Mouse (Mus musculus): Measurements from ENCODE around the gene Pbp2. TPM values are rescaled to one million over a fixed set of nuclear protein-coding genes. Genes with fewer than 3 reads are reported as not detected.

Gene Pbp2
- polyA plus RNA-seq, 1 experiment from 2014 or later = not detected

- H3K9ac ChIP-seq (ENCODE audit: low read length) = no peak overlapping the region
- ATAC-seq (replicated peaks; ENCODE audit: low FRiP score) (no peak), DNase-seq (ENCODE audit: low spot score) (no peak)
- no peak overlapping the region for H3K27ac ChIP-seq (ENCODE audit: low read depth, low read length)
- H3K4me2 ChIP-seq (ENCODE audit: low read depth, low read length, severe bottlenecking) = no peak overlapping the region
- H3K4me1 ChIP-seq (replicated peaks; ENCODE audit: control insufficient read depth, insufficient read depth, low read length) = no peaks in the 10 kb centered on the region
- no peaks in the 10 kb centered on the region for H3K9me3 ChIP-seq (ENCODE audit: control insufficient read depth, low read length)
- H3K27me3 ChIP-seq (ENCODE audit: control insufficient read depth, insufficient read depth, low read length) = no peaks in the 10 kb centered on the region
- H3K4me3 ChIP-seq (ENCODE audit: low read depth, low read length) = no peak overlapping the region
- WGBS = 83% methylated on average over 17 of the region's 17 CpGs
- no peaks in the 10 kb centered on the region for H3K36me3 ChIP-seq (ENCODE audit: control insufficient read depth, insufficient read depth, low read length)
These were observed 13.9 kb downstream of the Pbp2 start for GRCm38 (mm10) chr6:135296267-135296666.

GRCm38 (mm10) chr6:135295082-135295861 lies 14.9 kb downstream of the Pbp2 start:
- Histone ChIP-seq H3K36me3 (ENCODE audit: control insufficient read depth, insufficient read depth, low read length) (no peaks in the 10 kb centered on the region), H3K9ac (ENCODE audit: low read length) (no peak overlapping the region), H3K4me2 (ENCODE audit: low read depth, low read length, severe bottlenecking) (no peak overlapping the region), H3K27ac (ENCODE audit: low read depth, low read length) (no peak overlapping the region), H3K4me1 (replicated peaks; ENCODE audit: control insufficient read depth, insufficient read depth, low read length) (no peaks in the 10 kb centered on the region), H3K9me3 (ENCODE audit: control insufficient read depth, low read length) (no peaks in the 10 kb centered on the region), H3K4me3 (ENCODE audit: low read depth, low read length) (no peak overlapping the region), H3K27me3 (ENCODE audit: control insufficient read depth, insufficient read depth, low read length) (no peaks in the 10 kb centered on the region)
- ATAC-seq (replicated peaks; ENCODE audit: low FRiP score) = no peak
- 70% methylated on average over 11 of the region's 11 CpGs for WGBS
- DNase-seq (ENCODE audit: low spot score) = no peak

- no peak overlapping the region for H3K9ac ChIP-seq (ENCODE audit: low read length)
- H3K36me3 ChIP-seq (ENCODE audit: control insufficient read depth, insufficient read depth, low read length) = no peaks in the 10 kb centered on the region
- no peaks in the 10 kb centered on the region for H3K4me1 ChIP-seq (replicated peaks; ENCODE audit: control insufficient read depth, insufficient read depth, low read length)
- no peaks in the 10 kb centered on the region for H3K9me3 ChIP-seq (ENCODE audit: control insufficient read depth, low read length)
- H3K4me2 ChIP-seq (ENCODE audit: low read depth, low read length, severe bottlenecking) = no peak overlapping the region
- no peaks in the 10 kb centered on the region for H3K27me3 ChIP-seq (ENCODE audit: control insufficient read depth, insufficient read depth, low read length)
- no peak overlapping the region for H3K4me3 ChIP-seq (ENCODE audit: low read depth, low read length)
- DNase-seq (ENCODE audit: low spot score) (no peak), ATAC-seq (replicated peaks; ENCODE audit: low FRiP score) (no peak)
- 85% methylated on average over 6 of the region's 6 CpGs for WGBS
- no peak overlapping the region for H3K27ac ChIP-seq (ENCODE audit: low read depth, low read length)
These were observed 16.1 kb downstream of the Pbp2 start for GRCm38 (mm10) chr6:135294150-135294549.

GRCm38 (mm10) chr6:135292391-135292790 lies 17.8 kb downstream of the Pbp2 start:
- Histone ChIP-seq H3K9me3 (ENCODE audit: control insufficient read depth, low read length) (no peaks in the 10 kb centered on the region), H3K4me3 (ENCODE audit: low read depth, low read length) (no peak overlapping the region), H3K27ac (ENCODE audit: low read depth, low read length) (no peak overlapping the region), H3K9ac (ENCODE audit: low read length) (no peak overlapping the region), H3K36me3 (ENCODE audit: control insufficient read depth, insufficient read depth, low read length) (no peaks in the 10 kb centered on the region), H3K27me3 (ENCODE audit: control insufficient read depth, insufficient read depth, low read length) (no peaks in the 10 kb centered on the region), H3K4me2 (ENCODE audit: low read depth, low read length, severe bottlenecking) (no peak overlapping the region), H3K4me1 (replicated peaks; ENCODE audit: control insufficient read depth, insufficient read depth, low read length) (no peaks in the 10 kb centered on the region)
- DNase-seq (ENCODE audit: low spot score) (no peak), ATAC-seq (replicated peaks; ENCODE audit: low FRiP score) (no peak)
- WGBS = 78% methylated on average over 4 of the region's 4 CpGs

- H3K9me3 ChIP-seq (ENCODE audit: control insufficient read depth, low read length) = no peaks in the 10 kb centered on the region
- H3K36me3 ChIP-seq (ENCODE audit: control insufficient read depth, insufficient read depth, low read length) = no peaks in the 10 kb centered on the region
- WGBS = 62% methylated on average over 10 of the region's 10 CpGs
- ATAC-seq (replicated peaks; ENCODE audit: low FRiP score) = no peak
- no peak overlapping the region for H3K4me3 ChIP-seq (ENCODE audit: low read depth, low read length)
- H3K9ac ChIP-seq (ENCODE audit: low read length) = no peak overlapping the region
- no peaks in the 10 kb centered on the region for H3K27me3 ChIP-seq (ENCODE audit: control insufficient read depth, insufficient read depth, low read length)
- no peak for DNase-seq (ENCODE audit: low spot score)
- H3K4me1 ChIP-seq (replicated peaks; ENCODE audit: control insufficient read depth, insufficient read depth, low read length) = no peaks in the 10 kb centered on the region
- H3K27ac ChIP-seq (ENCODE audit: low read depth, low read length) = no peak overlapping the region
- H3K4me2 ChIP-seq (ENCODE audit: low read depth, low read length, severe bottlenecking) = no peak overlapping the region
These were observed 30.3 kb downstream of the Pbp2 start for GRCm38 (mm10) chr6:135279856-135280255.

GRCm38 (mm10) chr6:135279286-135279685 lies 30.9 kb downstream of the Pbp2 start:
- 79% methylated on average over 5 of the region's 5 CpGs for WGBS
- DNase-seq (ENCODE audit: low spot score) (no peak), ATAC-seq (replicated peaks; ENCODE audit: low FRiP score) (no peak)
- H3K4me3 ChIP-seq (ENCODE audit: low read depth, low read length) = no peak overlapping the region
- H3K4me1 ChIP-seq (replicated peaks; ENCODE audit: control insufficient read depth, insufficient read depth, low read length) = no peaks in the 10 kb centered on the region
- H3K9ac ChIP-seq (ENCODE audit: low read length) = no peak overlapping the region
- no peaks in the 10 kb centered on the region for H3K36me3 ChIP-seq (ENCODE audit: control insufficient read depth, insufficient read depth, low read length)
- no peak overlapping the region for H3K27ac ChIP-seq (ENCODE audit: low read depth, low read length)
- no peaks in the 10 kb centered on the region for H3K9me3 ChIP-seq (ENCODE audit: control insufficient read depth, low read length)
- no peaks in the 10 kb centered on the region for H3K27me3 ChIP-seq (ENCODE audit: control insufficient read depth, insufficient read depth, low read length)
- H3K4me2 ChIP-seq (ENCODE audit: low read depth, low read length, severe bottlenecking) = no peak overlapping the region

GRCm38 (mm10) chr6:135278302-135278701 lies 31.9 kb downstream of the Pbp2 start:
- Histone ChIP-seq H3K27me3 (ENCODE audit: control insufficient read depth, insufficient read depth, low read length) (no peaks in the 10 kb centered on the region), H3K36me3 (ENCODE audit: control insufficient read depth, insufficient read depth, low read length) (no peaks in the 10 kb centered on the region), H3K4me3 (ENCODE audit: low read depth, low read length) (no peak overlapping the region), H3K27ac (ENCODE audit: low read depth, low read length) (no peak overlapping the region), H3K9ac (ENCODE audit: low read length) (no peak overlapping the region), H3K9me3 (ENCODE audit: control insufficient read depth, low read length) (no peaks in the 10 kb centered on the region), H3K4me2 (ENCODE audit: low read depth, low read length, severe bottlenecking) (no peak overlapping the region), H3K4me1 (replicated peaks; ENCODE audit: control insufficient read depth, insufficient read depth, low read length) (no peaks in the 10 kb centered on the region)
- WGBS = 91% methylated on average over 6 of the region's 6 CpGs
- DNase-seq (ENCODE audit: low spot score) (no peak), ATAC-seq (replicated peaks; ENCODE audit: low FRiP score) (no peak)

- no peak for ATAC-seq (replicated peaks; ENCODE audit: low FRiP score)
- Histone ChIP-seq H3K9ac (ENCODE audit: low read length) (no peak overlapping the region), H3K27ac (ENCODE audit: low read depth, low read length) (no peak overlapping the region), H3K4me2 (ENCODE audit: low read depth, low read length, severe bottlenecking) (no peak overlapping the region), H3K9me3 (ENCODE audit: control insufficient read depth, low read length) (no peaks in the 10 kb centered on the region), H3K4me1 (replicated peaks; ENCODE audit: control insufficient read depth, insufficient read depth, low read length) (no peaks in the 10 kb centered on the region), H3K4me3 (ENCODE audit: low read depth, low read length) (no peak overlapping the region), H3K36me3 (ENCODE audit: control insufficient read depth, insufficient read depth, low read length) (no peaks in the 10 kb centered on the region), H3K27me3 (ENCODE audit: control insufficient read depth, insufficient read depth, low read length) (no peaks in the 10 kb centered on the region)
- 83% methylated on average over 6 of the region's 6 CpGs for WGBS
- no peak for DNase-seq (ENCODE audit: low spot score)
These were observed 33.5 kb downstream of the Pbp2 start for GRCm38 (mm10) chr6:135276474-135277295.

Measured in forebrain, embryonic 11.5 days (tissue).